Mouse (Mus musculus): Measurements from ENCODE around the gene Fbxo34. TPM values are rescaled to one million over a fixed set of nuclear protein-coding genes. Genes with fewer than 3 reads are reported as not detected.

Gene Fbxo34
- polyA plus RNA-seq, 1 experiment from 2014 or later, result 32.6 TPM

- Histone ChIP-seq H3K36me3 (ENCODE audit: control insufficient read depth, insufficient read depth, low read length) (no peaks in the 10 kb centered on the region), H3K4me3 (ENCODE audit: low read depth, low read length) (no peak overlapping the region), H3K4me1 (ENCODE audit: control insufficient read depth, insufficient read depth, low read length) (peaks cover 7% of the 10 kb centered on the region), H3K9me3 (replicated peaks; ENCODE audit: control insufficient read depth, low read length, poor library complexity, severe bottlenecking) (no peaks in the 10 kb centered on the region), H3K27ac (ENCODE audit: low read length) (no peak overlapping the region), H3K9ac (ENCODE audit: low read depth, low read length) (no peak overlapping the region), H3K4me2 (ENCODE audit: low read length) (no peak overlapping the region), H3K27me3 (ENCODE audit: control insufficient read depth, insufficient read depth, low read depth, low read length) (no peaks in the 10 kb centered on the region)
- no peak for ATAC-seq
- WGBS, result 68% methylated on average over 4 of the region's 4 CpGs
These were observed 27.8 kb upstream of the Fbxo34 start for GRCm38 (mm10) chr14:47422466-47422865.

GRCm38 (mm10) chr14:47432987-47433386, 17.2 kb upstream of the Fbxo34 start:
- no peaks in the 10 kb centered on the region for H3K27me3 ChIP-seq (ENCODE audit: control insufficient read depth, insufficient read depth, low read depth, low read length)
- no peak overlapping the region for H3K4me2 ChIP-seq (ENCODE audit: low read length)
- H3K36me3 ChIP-seq (ENCODE audit: control insufficient read depth, insufficient read depth, low read length), result no peaks in the 10 kb centered on the region
- no peak overlapping the region for H3K9ac ChIP-seq (ENCODE audit: low read depth, low read length)
- H3K27ac ChIP-seq (ENCODE audit: low read length), result no peak overlapping the region
- no peak overlapping the region for H3K4me3 ChIP-seq (ENCODE audit: low read depth, low read length)
- no peak for ATAC-seq
- no peaks in the 10 kb centered on the region for H3K9me3 ChIP-seq (replicated peaks; ENCODE audit: control insufficient read depth, low read length, poor library complexity, severe bottlenecking)
- no peaks in the 10 kb centered on the region for H3K4me1 ChIP-seq (ENCODE audit: control insufficient read depth, insufficient read depth, low read length)

GRCm38 (mm10) chr14:47438947-47439346, 11.3 kb upstream of the Fbxo34 start:
- Histone ChIP-seq H3K4me3 (ENCODE audit: low read depth, low read length) (no peak overlapping the region), H3K4me1 (ENCODE audit: control insufficient read depth, insufficient read depth, low read length) (no peaks in the 10 kb centered on the region), H3K4me2 (ENCODE audit: low read length) (no peak overlapping the region), H3K27ac (ENCODE audit: low read length) (no peak overlapping the region), H3K36me3 (ENCODE audit: control insufficient read depth, insufficient read depth, low read length) (no peaks in the 10 kb centered on the region), H3K27me3 (ENCODE audit: control insufficient read depth, insufficient read depth, low read depth, low read length) (no peaks in the 10 kb centered on the region), H3K9me3 (replicated peaks; ENCODE audit: control insufficient read depth, low read length, poor library complexity, severe bottlenecking) (peaks cover 3% of the 10 kb centered on the region), H3K9ac (ENCODE audit: low read depth, low read length) (no peak overlapping the region)
- WGBS, result 64% methylated on average over 3 of the region's 3 CpGs
- ATAC-seq, result no peak

- ATAC-seq, result no peak
- H3K4me3 ChIP-seq (ENCODE audit: low read depth, low read length), result no peak overlapping the region
- H3K27me3 ChIP-seq (ENCODE audit: control insufficient read depth, insufficient read depth, low read depth, low read length), result no peaks in the 10 kb centered on the region
- no peaks in the 10 kb centered on the region for H3K4me1 ChIP-seq (ENCODE audit: control insufficient read depth, insufficient read depth, low read length)
- no peak overlapping the region for H3K4me2 ChIP-seq (ENCODE audit: low read length)
- 77% methylated on average over 2 of the region's 2 CpGs for WGBS
- peaks cover 3% of the 10 kb centered on the region for H3K9me3 ChIP-seq (replicated peaks; ENCODE audit: control insufficient read depth, low read length, poor library complexity, severe bottlenecking)
- no peaks in the 10 kb centered on the region for H3K36me3 ChIP-seq (ENCODE audit: control insufficient read depth, insufficient read depth, low read length)
- no peak overlapping the region for H3K9ac ChIP-seq (ENCODE audit: low read depth, low read length)
- no peak overlapping the region for H3K27ac ChIP-seq (ENCODE audit: low read length)
These were observed 5.3 kb upstream of the Fbxo34 start for GRCm38 (mm10) chr14:47444907-47445306.

GRCm38 (mm10) chr14:47445331-47446095, 4.7 kb upstream of the Fbxo34 start:
- H3K4me2 ChIP-seq (ENCODE audit: low read length), result no peak overlapping the region
- no peak overlapping the region for H3K4me3 ChIP-seq (ENCODE audit: low read depth, low read length)
- ATAC-seq, result no peak
- no peaks in the 10 kb centered on the region; the same call in 1 of the 2 replicates for H3K9me3 ChIP-seq (replicated peaks; ENCODE audit: control insufficient read depth, low read length, poor library complexity, severe bottlenecking)
- no peaks in the 10 kb centered on the region for H3K27me3 ChIP-seq (ENCODE audit: control insufficient read depth, insufficient read depth, low read depth, low read length)
- no peaks in the 10 kb centered on the region for H3K4me1 ChIP-seq (ENCODE audit: control insufficient read depth, insufficient read depth, low read length)
- H3K36me3 ChIP-seq (ENCODE audit: control insufficient read depth, insufficient read depth, low read length), result no peaks in the 10 kb centered on the region
- H3K27ac ChIP-seq (ENCODE audit: low read length), result no peak overlapping the region
- H3K9ac ChIP-seq (ENCODE audit: low read depth, low read length), result no peak overlapping the region
- 65% methylated on average over 9 of the region's 9 CpGs for WGBS

GRCm38 (mm10) chr14:47459556-47459955, 9.3 kb downstream of the Fbxo34 start:
- 72% methylated on average over 4 of the region's 4 CpGs for WGBS
- Histone ChIP-seq H3K36me3 (ENCODE audit: control insufficient read depth, insufficient read depth, low read length) (no peaks in the 10 kb centered on the region), H3K9ac (ENCODE audit: low read depth, low read length) (no peak overlapping the region), H3K9me3 (replicated peaks; ENCODE audit: control insufficient read depth, low read length, poor library complexity, severe bottlenecking) (no peaks in the 10 kb centered on the region), H3K4me1 (ENCODE audit: control insufficient read depth, insufficient read depth, low read length) (no peaks in the 10 kb centered on the region), H3K27me3 (ENCODE audit: control insufficient read depth, insufficient read depth, low read depth, low read length) (no peaks in the 10 kb centered on the region), H3K27ac (ENCODE audit: low read length) (no peak overlapping the region), H3K4me2 (ENCODE audit: low read length) (no peak overlapping the region), H3K4me3 (ENCODE audit: low read depth, low read length) (no peak overlapping the region)
- ATAC-seq, result no peak

- Histone ChIP-seq H3K9ac (ENCODE audit: low read depth, low read length) (no peak overlapping the region), H3K27ac (ENCODE audit: low read length) (no peak overlapping the region), H3K9me3 (replicated peaks; ENCODE audit: control insufficient read depth, low read length, poor library complexity, severe bottlenecking) (no peaks in the 10 kb centered on the region), H3K4me2 (ENCODE audit: low read length) (no peak overlapping the region), H3K27me3 (ENCODE audit: control insufficient read depth, insufficient read depth, low read depth, low read length) (no peaks in the 10 kb centered on the region), H3K4me3 (ENCODE audit: low read depth, low read length) (no peak overlapping the region), H3K36me3 (ENCODE audit: control insufficient read depth, insufficient read depth, low read length) (no peaks in the 10 kb centered on the region), H3K4me1 (ENCODE audit: control insufficient read depth, insufficient read depth, low read length) (no peaks in the 10 kb centered on the region)
- 90% methylated on average over 8 of the region's 8 CpGs for WGBS
- ATAC-seq, result no peak
These were observed 11.8 kb downstream of the Fbxo34 start for GRCm38 (mm10) chr14:47461997-47462396.

GRCm38 (mm10) chr14:47462453-47462852, 12.2 kb downstream of the Fbxo34 start:
- Histone ChIP-seq H3K36me3 (ENCODE audit: control insufficient read depth, insufficient read depth, low read length) (no peaks in the 10 kb centered on the region), H3K9ac (ENCODE audit: low read depth, low read length) (no peak overlapping the region), H3K4me2 (ENCODE audit: low read length) (no peak overlapping the region), H3K27ac (ENCODE audit: low read length) (no peak overlapping the region), H3K4me1 (ENCODE audit: control insufficient read depth, insufficient read depth, low read length) (no peaks in the 10 kb centered on the region), H3K27me3 (ENCODE audit: control insufficient read depth, insufficient read depth, low read depth, low read length) (no peaks in the 10 kb centered on the region), H3K9me3 (replicated peaks; ENCODE audit: control insufficient read depth, low read length, poor library complexity, severe bottlenecking) (no peaks in the 10 kb centered on the region), H3K4me3 (ENCODE audit: low read depth, low read length) (no peak overlapping the region)
- WGBS, result 76% methylated on average over 4 of the region's 4 CpGs
- no peak for ATAC-seq

GRCm38 (mm10) chr14:47462877-47463460, 12.7 kb downstream of the Fbxo34 start:
- Histone ChIP-seq H3K4me3 (ENCODE audit: low read depth, low read length) (no peak overlapping the region), H3K36me3 (ENCODE audit: control insufficient read depth, insufficient read depth, low read length) (no peaks in the 10 kb centered on the region), H3K4me2 (ENCODE audit: low read length) (no peak overlapping the region), H3K9ac (ENCODE audit: low read depth, low read length) (no peak overlapping the region), H3K4me1 (ENCODE audit: control insufficient read depth, insufficient read depth, low read length) (no peaks in the 10 kb centered on the region), H3K27me3 (ENCODE audit: control insufficient read depth, insufficient read depth, low read depth, low read length) (no peaks in the 10 kb centered on the region), H3K9me3 (replicated peaks; ENCODE audit: control insufficient read depth, low read length, poor library complexity, severe bottlenecking) (no peaks in the 10 kb centered on the region), H3K27ac (ENCODE audit: low read length) (no peak overlapping the region)
- 86% methylated on average over 9 of the region's 9 CpGs for whole genome bisulfite sequencing
- no peak for ATAC-seq
